Comparison of ENCODE assay signal across 12 mouse cellular contexts in the genomic region with DNA sequence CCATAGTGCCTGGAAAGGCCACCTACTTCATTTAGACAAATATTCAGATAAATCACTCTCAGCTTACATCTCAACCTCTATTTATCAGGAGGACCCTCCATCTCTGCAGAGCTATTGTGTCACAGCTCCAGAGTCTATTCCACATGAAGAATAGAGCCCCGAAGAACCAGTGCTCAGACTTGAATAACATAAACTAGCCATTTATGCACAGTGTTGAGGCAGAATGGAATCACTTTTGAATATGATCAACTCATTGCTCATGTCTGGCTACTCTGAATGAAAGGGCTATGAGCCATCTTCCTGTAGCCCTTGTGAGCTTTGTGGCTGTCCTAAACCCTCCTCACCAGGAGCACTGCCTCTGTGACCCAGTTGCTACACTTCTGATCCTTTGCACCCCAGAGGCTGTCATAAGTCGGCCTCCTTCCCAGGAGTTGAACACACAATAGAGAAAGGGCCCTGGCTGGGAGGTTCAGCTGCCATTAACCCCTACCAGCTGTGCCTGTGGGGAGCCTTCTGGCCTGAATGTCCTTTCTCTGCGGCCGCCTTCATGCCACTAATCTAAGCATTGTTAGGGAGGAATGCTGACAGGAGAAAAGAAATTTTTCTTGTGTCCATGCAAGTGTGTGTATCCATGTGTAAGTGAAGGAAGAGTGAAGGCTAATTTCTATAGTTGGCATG.
DNase-seq lines count a peak whose midpoint lies in the region; ATAC-seq lines count a peak whose summit lies in the region.
"Had no signal": no experiment of that assay in that cellular context is flagged by ENCODE, and none has a peak within 500 bp of the region (broad histone marks: within the 10 kb centered on the region; RNA-seq: fewer than 3 reads in every experiment).

No protein-coding gene starts in this region.

- ATAC-seq in limb, embryonic 11.5 days (ENCODE audit: insufficient number of reproducible peaks, low FRiP score, low TSS enrichment, low read depth): no peak
- ATAC-seq in forebrain, embryonic 14.5 days: peak; percentile 64; the same call in 1 of the 2 replicates
- ATAC-seq in midbrain, embryonic 11.5 days (ENCODE audit: low FRiP score): peak; percentile 92
- no peak for ATAC-seq in heart, embryonic 11.5 days (replicated peaks; ENCODE audit: insufficient number of reproducible peaks, low FRiP score, low TSS enrichment)
- no peak for ATAC-seq in megakaryocyte, adult 5-6 weeks (ENCODE audit: poor library complexity, severe bottlenecking)
- ATAC-seq: activated CD4-positive, CD25-positive, alpha-beta regulatory T cell, adult 4 months had no signal

- no peaks in the 10 kb centered on the region for H3K4me1 ChIP-seq in limb, embryonic 11.5 days (ENCODE audit: control insufficient read depth, insufficient read depth, low read length)
- peaks cover 5% of the 10 kb centered on the region; the same call in 1 of the 2 replicates for H3K4me1 ChIP-seq in limb, embryonic 10.5 days
- peaks cover 15% of the 10 kb centered on the region for H3K4me1 ChIP-seq in forebrain, embryonic 14.5 days (ENCODE audit: control insufficient read depth, insufficient read depth, low read length)
- peaks cover 33% of the 10 kb centered on the region; the same call in 1 of the 2 replicates for H3K4me1 ChIP-seq in midbrain, embryonic 11.5 days (ENCODE audit: control insufficient read depth, insufficient read depth, low read length)
- no peaks in the 10 kb centered on the region for H3K4me1 ChIP-seq in heart, embryonic 11.5 days (ENCODE audit: control insufficient read depth, insufficient read depth, low read length)

- peak; percentile 26 for DNase-seq in limb, embryonic 11.5 days (ENCODE audit: low spot score)
- no peak for DNase-seq in limb, embryonic 10.5 days (ENCODE audit: low spot score)
- peak; percentile 59 for DNase-seq in forebrain, embryonic 14.5 days (ENCODE audit: low spot score)
- peak; percentile 95 for DNase-seq in midbrain, embryonic 11.5 days (ENCODE audit: low spot score, missing footprints)
- no peak for DNase-seq in heart, adult 18-20 months
- no peak for DNase-seq in ovary, postnatal 36 days (ENCODE audit: low spot score)
- DNase-seq: cerebellum, postnatal 14 days; kidney, adult 18-20 months had no signal

- no peaks in the 10 kb centered on the region for H3K9me3 ChIP-seq in limb, embryonic 11.5 days (ENCODE audit: control insufficient read depth, low read length)
- no peaks in the 10 kb centered on the region for H3K9me3 ChIP-seq in limb, embryonic 10.5 days (replicated peaks)
- H3K9me3 ChIP-seq in forebrain, embryonic 14.5 days (replicated peaks; ENCODE audit: control insufficient read depth, low read length): peaks cover 2% of the 10 kb centered on the region; the same call in 1 of the 2 replicates
- H3K9me3 ChIP-seq in midbrain, embryonic 11.5 days (ENCODE audit: control insufficient read depth, low read length): no peaks in the 10 kb centered on the region
- H3K9me3 ChIP-seq in heart, embryonic 11.5 days (replicated peaks; ENCODE audit: control insufficient read depth, low read length): no peaks in the 10 kb centered on the region
- H3K9me3 ChIP-seq: G1E had no signal

- no peak overlapping the region for H3K9ac ChIP-seq in limb, embryonic 11.5 days (ENCODE audit: low read length)
- H3K9ac ChIP-seq in forebrain, embryonic 14.5 days (ENCODE audit: low read length): no peak overlapping the region
- no peak overlapping the region for H3K9ac ChIP-seq in midbrain, embryonic 11.5 days (ENCODE audit: low read length)
- H3K9ac ChIP-seq in heart, embryonic 11.5 days (ENCODE audit: low read depth, low read length): no peak overlapping the region

- no peak overlapping the region for H3K27ac ChIP-seq in limb, embryonic 11.5 days (replicated peaks; ENCODE audit: low read depth, low read length)
- no peak overlapping the region; the same call in 1 of the 2 replicates for H3K27ac ChIP-seq in limb, embryonic 10.5 days
- no peak overlapping the region; the same call in 1 of the 2 replicates for H3K27ac ChIP-seq in forebrain, embryonic 14.5 days (ENCODE audit: low read depth, low read length)
- H3K27ac ChIP-seq in midbrain, embryonic 11.5 days (ENCODE audit: low read depth, low read length): peak overlapping the region; percentile 49
- H3K27ac ChIP-seq in heart, embryonic 11.5 days (ENCODE audit: low read depth, low read length): no peak overlapping the region

- no peaks in the 10 kb centered on the region for H3K27me3 ChIP-seq in limb, embryonic 11.5 days (ENCODE audit: control insufficient read depth, insufficient read depth, low read length)
- H3K27me3 ChIP-seq in limb, embryonic 10.5 days (ENCODE audit: low read depth, poor library complexity, severe bottlenecking): no peaks in the 10 kb centered on the region
- H3K27me3 ChIP-seq in forebrain, embryonic 14.5 days (replicated peaks; ENCODE audit: control insufficient read depth, insufficient read depth, low read length): peaks cover 20% of the 10 kb centered on the region
- peaks cover 52% of the 10 kb centered on the region for H3K27me3 ChIP-seq in midbrain, embryonic 11.5 days (ENCODE audit: control insufficient read depth, insufficient read depth, low read length)
- H3K27me3 ChIP-seq in heart, embryonic 11.5 days (ENCODE audit: control insufficient read depth, insufficient read depth, low read length): no peaks in the 10 kb centered on the region

- no peaks in the 10 kb centered on the region for H3K36me3 ChIP-seq in limb, embryonic 11.5 days (ENCODE audit: control insufficient read depth, insufficient read depth, low read length)
- no peaks in the 10 kb centered on the region for H3K36me3 ChIP-seq in limb, embryonic 10.5 days
- no peaks in the 10 kb centered on the region for H3K36me3 ChIP-seq in forebrain, embryonic 14.5 days (ENCODE audit: control insufficient read depth, insufficient read depth, low read length)
- H3K36me3 ChIP-seq in midbrain, embryonic 11.5 days (ENCODE audit: control insufficient read depth, insufficient read depth, low read length): no peaks in the 10 kb centered on the region
- H3K36me3 ChIP-seq in heart, embryonic 11.5 days (ENCODE audit: control insufficient read depth, insufficient read depth, low read length): no peaks in the 10 kb centered on the region
- H3K36me3 ChIP-seq: G1E had no signal

- no peak overlapping the region for H3K4me2 ChIP-seq in limb, embryonic 11.5 days (ENCODE audit: low read depth, severe bottlenecking)
- H3K4me2 ChIP-seq in forebrain, embryonic 14.5 days (ENCODE audit: low read length): no peak overlapping the region
- H3K4me2 ChIP-seq in midbrain, embryonic 11.5 days: no peak overlapping the region
- H3K4me2 ChIP-seq in heart, embryonic 11.5 days: no peak overlapping the region

- no peak overlapping the region for H3K4me3 ChIP-seq in limb, embryonic 11.5 days (ENCODE audit: low read depth, low read length)
- no peak overlapping the region for H3K4me3 ChIP-seq in limb, embryonic 10.5 days
- no peak overlapping the region for H3K4me3 ChIP-seq in forebrain, embryonic 14.5 days (ENCODE audit: low read depth, low read length)
- no peak overlapping the region for H3K4me3 ChIP-seq in midbrain, embryonic 11.5 days (ENCODE audit: low read depth, low read length)
- no peak overlapping the region for H3K4me3 ChIP-seq in heart, embryonic 11.5 days (ENCODE audit: low read depth, low read length)

- WGBS in limb, embryonic 11.5 days: 41% methylated on average over 4 of the region's 4 CpGs
- WGBS in limb, embryonic 10.5 days: 43% methylated on average over 4 of the region's 4 CpGs
- 3% methylated on average over 4 of the region's 4 CpGs for WGBS in forebrain, embryonic 14.5 days
- 7% methylated on average over 4 of the region's 4 CpGs for WGBS in midbrain, embryonic 11.5 days
- 52% methylated on average over 4 of the region's 4 CpGs for WGBS in heart, embryonic 11.5 days (ENCODE audit: insufficient replicate concordance)

Comparison
In these comparisons a context has a peak if more than half of its experiments do, and no peak if none do; other contexts are left out.
1. DNase-seq: peak in limb, embryonic 11.5 days (single experiment), forebrain, embryonic 14.5 days (single experiment) and midbrain, embryonic 11.5 days (single experiment); none in limb, embryonic 10.5 days (single experiment), heart, adult 18-20 months (0 of 2) and ovary, postnatal 36 days (single experiment).
2. ATAC-seq: peak in forebrain, embryonic 14.5 days (single experiment) and midbrain, embryonic 11.5 days (single experiment); none in limb, embryonic 11.5 days (single experiment), heart, embryonic 11.5 days (single experiment) and megakaryocyte, adult 5-6 weeks (single experiment).